Mouse (Mus musculus) gastrocnemius, postnatal 14 days (tissue): ENCODE results near the gene Ncoa4. TPM values are rescaled to one million over a fixed set of nuclear protein-coding genes. Genes with fewer than 3 reads are reported as not detected.
"Not testable (repeated sequence)": the region's sequence is repeated elsewhere in the genome, so short reads cannot be mapped to it uniquely, and the experiment has no call there.

Source experiments
- DNase-seq: peaks from one replicate; pipeline ENCODE4 v3.0.0; 2021; ENCODE audit warnings: mixed read lengths
- intact Hi-C: fragments of 180-260 bp; cut with DNase I; formaldehyde crosslinking; loops from one replicate; pipeline ENCODE4 v1.15.1; 2025; ENCODE audit warnings: low total_unique reads
- long read RNA-seq, 2 experiments: library from polyadenylated mRNA; stranded (forward); transcript quantifications; one replicate each; pipeline ENCODE4 v2.0.0; 2021
- total RNA-seq, 2 experiments: library from RNA; stranded (reverse); gene quantifications; 2 replicates each; pipeline ENCODE4 v1.2.3; 2021

Ncoa4 gene
- total RNA-seq = 10 to 100 TPM; 46.7 to 51.1 TPM
- long read RNA-seq, experiment 1, full-length matches to known transcripts = 40 of 45 reads
- long read RNA-seq, experiment 1, partial matches to known transcripts = 1 of 45 reads
- long read RNA-seq, experiment 1, other reads (novel, unspliced or antisense) = 4 of 45 reads
- long read RNA-seq, experiment 2, full-length matches to known transcripts = 49 of 57 reads
- long read RNA-seq, experiment 2, partial matches to known transcripts = 2 of 57 reads
- long read RNA-seq, experiment 2, other reads (novel, unspliced or antisense) = 6 of 57 reads

DNA sequence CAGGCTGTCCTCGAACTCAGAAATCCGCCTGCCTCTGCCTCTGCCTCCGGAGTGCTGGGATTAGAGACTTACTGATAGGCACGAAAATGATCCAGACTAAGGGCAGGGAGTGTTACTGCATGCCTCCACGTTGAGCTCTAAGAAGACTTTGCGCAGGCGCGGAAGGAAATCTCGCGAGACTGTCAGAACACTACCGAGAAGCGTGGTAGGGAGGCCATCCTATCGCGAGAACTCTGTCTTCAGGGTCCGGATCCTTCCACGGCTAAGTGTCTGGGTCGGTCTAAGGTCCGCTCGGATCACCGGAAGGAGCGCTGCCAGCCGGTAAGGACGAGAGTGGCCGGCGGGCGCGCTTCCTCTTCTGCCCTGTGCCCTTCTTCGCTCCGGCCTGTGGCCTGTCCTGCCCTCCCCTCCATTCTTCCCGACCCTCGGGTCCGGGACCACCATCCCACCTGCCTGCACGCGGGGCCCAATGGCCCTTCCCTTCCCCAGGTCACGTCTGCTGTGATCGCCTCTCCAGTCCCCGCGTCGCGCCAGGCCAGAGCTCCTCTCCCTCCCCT is at the start of gene Ncoa4:
Gene Ncoa4 (plus strand): TSS at position 176 of the 557 bp plus-strand sequence.
- intact Hi-C loops = no loop called here

DNA sequence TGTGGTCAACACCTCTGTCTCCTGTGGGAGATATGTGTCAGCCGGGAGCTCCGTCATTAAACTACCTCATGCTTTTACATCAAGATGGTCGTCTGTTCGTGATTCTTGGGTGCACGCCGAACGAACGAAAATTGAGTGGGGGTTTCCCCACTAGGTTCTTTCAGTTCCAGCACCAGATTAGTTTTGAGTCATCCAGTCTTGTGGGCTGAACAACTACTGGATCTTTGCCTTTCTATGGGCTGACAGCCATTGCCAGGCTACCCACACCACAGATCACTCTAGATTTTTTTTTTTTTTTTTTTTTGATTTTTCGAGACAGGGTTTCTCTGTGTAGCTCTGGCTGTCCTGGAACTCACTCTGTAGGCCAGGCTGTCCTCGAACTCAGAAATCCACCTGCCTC is 47.5 kb upstream of the Ncoa4 start:
- DNase-seq, intact Hi-C loops: not testable (repeated sequence)

More for the DNA sequence above, at the start of gene Ncoa4:
- DNase-seq = peak; percentile 98

DNA sequence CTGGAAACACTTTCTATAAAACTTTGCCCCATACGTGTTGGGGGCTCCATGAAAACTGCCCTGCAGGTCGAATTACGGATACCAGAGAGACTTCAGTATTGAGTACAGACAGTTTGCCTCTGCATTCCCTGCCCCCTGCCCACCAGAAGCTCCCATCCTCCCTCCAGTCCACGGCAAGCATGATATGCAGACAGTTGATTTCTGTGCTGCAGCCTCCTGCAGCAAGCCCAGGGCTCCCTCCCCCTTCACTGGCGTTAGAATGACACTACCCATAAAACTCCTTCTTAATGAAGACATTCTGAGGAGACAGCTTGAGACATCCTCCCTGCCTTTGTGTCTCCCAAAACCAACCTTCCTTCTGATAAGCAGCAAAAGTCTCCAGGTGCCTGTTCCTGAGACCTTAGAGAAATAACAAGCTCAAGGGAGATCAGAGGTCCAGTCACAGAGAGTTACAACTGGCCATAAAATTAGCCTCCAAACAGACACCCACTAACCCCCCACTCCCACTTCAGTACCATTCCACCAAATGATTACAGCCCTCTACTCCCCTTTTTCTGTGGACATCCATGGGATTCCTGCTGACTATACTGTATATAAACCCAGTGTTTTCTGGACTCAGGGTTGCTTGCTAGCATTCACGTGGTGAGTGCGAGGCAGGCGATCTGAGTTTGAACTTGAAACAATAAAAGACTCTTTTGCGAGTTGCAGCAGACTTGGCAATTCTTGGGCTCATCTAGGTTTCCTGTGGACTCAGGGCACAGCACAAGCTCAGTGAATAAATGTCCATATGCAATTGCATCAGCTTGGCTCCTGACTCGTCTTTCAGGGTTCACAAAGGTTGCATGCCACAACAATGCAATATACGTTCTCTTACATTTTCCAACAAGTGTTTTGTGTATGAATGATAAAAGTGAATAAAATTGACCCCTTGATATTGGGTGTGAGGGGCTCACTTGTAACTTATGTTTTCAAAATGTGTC is 38.4 kb upstream of the Ncoa4 start:
- intact Hi-C loops = no loop called here
- no peak for DNase-seq

DNA sequence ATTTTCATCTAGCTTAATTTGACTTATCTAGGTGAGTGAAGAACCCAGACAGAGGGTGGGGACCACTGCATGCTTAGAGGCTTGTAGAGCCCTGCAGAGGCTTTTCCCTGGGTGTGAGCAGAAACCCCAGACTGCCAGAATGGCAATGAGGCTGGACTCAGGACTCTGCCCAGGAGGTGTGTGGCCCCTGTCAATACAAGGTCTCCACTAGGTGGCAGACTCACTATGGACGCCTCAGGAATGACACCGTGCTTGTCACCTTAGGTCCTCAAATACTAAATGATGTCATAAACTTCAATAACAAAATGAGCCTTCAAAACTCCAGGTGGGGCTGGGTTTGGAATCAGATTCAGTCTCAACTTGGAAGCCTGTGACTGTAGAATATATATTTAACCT is 37.7 kb upstream of the Ncoa4 start:
- DNase-seq = peak; percentile 19
- intact Hi-C loops = no loop called here

DNA sequence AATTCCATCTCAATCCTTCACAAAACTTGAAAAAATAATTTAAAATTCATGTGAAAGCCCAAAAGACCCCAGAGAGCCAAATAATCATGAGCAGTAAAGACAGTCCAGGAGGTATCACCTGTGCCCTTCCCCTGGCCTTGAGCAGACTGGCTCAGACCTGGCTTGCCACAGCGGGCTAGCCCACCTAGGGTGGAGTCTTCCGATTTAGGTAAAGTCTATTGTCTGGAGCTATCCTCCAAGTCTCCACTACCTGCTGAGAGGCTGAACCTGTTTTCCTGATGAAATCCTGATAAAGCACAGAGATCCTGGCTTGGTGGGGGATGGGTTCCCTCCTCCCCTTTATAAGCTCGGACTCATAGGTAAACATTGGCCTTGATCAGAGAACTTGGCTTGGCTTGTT is 35.4 kb upstream of the Ncoa4 start:
- DNase-seq = no peak
- intact Hi-C loops = no loop called here

DNA sequence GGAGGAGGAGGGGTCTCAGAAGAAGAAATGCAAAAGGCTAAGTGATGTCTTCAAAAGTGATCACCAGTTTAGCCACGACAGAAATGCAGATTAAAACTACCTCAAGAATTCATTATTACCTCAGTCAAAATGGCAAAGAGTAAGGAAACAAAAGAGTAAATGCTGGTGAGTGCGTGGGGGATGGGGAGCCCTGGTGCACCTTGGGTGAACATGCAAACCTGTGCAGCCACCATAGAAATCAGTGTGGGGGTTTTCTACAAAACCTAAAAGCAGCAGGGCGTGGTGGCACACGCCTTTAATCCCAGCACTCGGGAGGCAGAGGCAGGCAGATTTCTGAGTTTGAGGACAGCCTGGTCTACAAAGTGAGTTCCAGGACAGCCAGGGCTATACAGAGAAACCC is 34.4 kb upstream of the Ncoa4 start:
- DNase-seq, intact Hi-C loops: not testable (repeated sequence)

DNA sequence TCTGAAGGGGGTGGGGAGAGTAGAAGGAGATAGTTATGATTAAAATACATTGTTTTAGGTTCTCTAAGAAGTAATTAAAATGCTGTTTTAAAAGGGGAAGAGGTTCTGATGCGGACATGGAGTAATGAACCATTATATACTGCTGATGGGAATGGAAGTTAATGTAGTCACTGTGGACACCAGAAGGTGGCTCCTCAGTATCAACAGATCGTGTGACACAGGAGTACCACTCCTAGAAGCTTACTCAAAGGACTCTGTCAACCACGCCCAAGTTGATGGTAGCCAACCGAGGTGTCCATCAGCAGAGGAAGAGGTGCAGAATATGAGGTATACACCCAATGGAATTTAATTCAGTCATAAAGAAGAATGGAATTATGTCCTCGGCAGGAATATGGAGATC is 31.3 kb upstream of the Ncoa4 start:
- no peak for DNase-seq
- intact Hi-C loops = no loop called here

DNA sequence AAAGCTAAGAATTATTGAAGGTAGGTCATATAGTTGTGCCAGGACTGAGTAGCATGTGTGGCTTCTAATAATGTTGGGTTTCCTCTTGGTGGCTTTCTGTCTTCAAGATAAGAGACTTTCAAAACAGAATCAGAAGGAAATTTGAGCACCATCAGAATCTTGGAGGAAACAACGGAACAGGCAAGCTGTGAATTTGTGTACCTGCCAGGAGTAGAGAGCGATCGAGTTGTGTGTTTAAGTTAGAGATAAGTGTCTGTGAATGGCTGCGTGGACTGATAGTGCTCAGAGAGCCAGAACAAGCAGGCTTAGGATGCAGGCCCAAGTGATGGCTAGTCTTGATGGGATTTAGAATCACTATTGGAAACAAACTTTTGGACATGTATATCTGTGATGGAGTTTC is 27.8 kb upstream of the Ncoa4 start:
- intact Hi-C loops = no loop called here
- no peak for DNase-seq

DNA sequence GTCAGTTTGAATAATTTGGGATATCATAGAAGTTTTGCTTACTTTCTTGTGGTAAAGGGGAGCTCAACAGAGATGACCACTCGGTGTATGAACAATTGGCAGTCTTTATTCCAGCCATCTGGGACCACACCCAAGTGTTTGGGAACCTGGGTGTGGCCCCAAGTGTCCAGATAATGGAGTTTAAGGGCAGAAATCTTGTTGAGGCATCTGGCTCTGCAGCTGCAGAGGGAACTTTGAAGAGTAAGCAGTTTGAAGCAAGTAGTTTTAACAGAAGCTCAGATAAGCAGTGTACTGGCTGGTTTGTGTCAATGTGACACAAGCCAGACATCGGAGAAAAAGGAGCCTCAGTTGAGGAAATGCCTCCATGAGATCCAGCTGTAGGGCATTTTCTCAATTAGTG is 25.4 kb upstream of the Ncoa4 start:
- intact Hi-C loops = no loop called here
- no peak for DNase-seq

DNA sequence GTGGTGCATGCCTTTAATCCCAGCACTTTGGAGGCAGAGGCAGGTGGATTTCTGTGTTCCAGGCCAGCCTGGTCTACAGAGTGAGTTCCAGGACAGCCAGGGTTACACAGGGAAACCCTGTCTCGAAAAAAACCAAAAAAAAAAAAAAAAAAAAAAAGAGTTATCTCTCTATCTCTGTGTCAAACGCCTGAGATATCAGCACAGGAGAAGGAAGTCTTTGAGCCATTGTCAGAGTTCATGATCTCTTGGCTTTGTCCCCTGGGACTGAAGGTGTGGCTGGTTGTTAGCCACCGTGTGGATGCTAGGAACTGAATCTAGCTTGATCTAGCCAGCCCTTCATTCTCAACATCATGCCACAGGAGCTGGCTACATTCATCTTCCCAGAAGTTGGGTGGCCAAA is 23.2 kb upstream of the Ncoa4 start:
- DNase-seq, intact Hi-C loops: not testable (repeated sequence)

DNA sequence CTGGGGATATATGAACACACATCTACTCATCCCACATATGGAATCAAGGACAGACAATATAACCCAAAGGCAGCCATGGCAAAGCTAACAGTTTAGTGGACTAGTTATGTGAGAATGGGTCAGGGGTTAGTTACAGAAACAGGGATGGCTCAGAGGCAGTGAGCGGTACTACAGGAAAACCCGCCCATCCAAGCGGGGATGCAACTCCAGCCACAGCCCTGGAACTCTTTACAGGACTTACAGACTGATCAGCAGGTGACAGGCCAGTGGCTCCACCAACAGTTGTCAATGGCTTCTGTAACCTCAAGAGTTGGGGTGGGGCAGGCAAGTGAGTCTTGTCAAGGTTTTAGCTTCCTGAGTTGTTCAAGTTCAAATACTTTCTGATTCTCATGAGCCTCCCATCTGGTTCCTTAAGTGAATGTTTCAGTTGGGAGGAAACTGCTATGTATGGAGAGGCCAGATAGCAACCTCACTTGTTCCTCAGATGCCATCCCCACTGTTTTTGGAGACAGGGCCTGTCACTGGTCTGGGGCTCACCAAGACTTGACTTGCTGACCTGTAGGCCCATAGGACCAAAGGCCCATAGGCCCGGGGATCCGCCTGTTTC is 19.2 kb upstream of the Ncoa4 start:
- no peak for DNase-seq
- intact Hi-C loops = no loop called here

DNA sequence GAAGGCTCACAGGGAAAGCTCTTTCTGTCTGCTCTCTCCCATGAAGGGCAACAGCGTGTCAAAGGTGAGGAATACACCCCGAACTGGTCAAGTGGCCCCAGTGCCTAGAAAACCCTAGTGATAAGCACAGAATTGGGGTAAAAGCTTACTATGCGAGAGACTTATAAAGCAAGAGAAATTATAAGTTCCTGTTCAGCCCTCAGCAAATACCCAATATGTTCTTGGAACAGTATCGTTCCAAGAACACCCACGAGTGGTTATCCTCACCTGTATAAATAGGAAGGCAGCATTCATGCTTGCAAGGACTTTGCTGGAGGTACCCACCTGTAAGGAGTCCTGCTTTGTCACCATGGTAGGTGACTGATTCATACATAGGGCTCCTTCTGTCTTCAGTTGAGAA is 17.9 kb upstream of the Ncoa4 start, which contains the start of gene Msmb:
Gene Msmb (plus strand): TSS at position 301 of the 400 bp plus-strand sequence.
- intact Hi-C loops = no loop called here
- no peak for DNase-seq

DNA sequence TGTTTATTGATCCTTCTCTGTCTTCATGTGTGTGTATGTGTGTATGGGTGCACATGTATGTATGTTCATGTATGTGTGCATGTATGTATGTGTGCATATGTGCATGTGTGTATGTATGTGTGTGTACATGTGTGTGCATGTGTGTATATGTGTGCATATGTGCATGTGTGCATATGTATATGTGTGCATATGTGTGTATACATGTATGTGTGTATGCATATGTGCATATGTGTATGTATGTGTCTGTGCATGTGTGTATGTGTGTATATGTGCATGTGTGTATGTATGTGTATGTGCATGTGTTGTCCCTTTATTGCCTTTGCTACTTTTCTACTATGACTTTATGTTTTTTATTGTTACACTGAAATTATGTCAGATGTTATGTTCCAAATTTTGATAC is 14.9 kb upstream of the Ncoa4 start:
- DNase-seq = no peak
- intact Hi-C loops = no loop called here

DNA sequence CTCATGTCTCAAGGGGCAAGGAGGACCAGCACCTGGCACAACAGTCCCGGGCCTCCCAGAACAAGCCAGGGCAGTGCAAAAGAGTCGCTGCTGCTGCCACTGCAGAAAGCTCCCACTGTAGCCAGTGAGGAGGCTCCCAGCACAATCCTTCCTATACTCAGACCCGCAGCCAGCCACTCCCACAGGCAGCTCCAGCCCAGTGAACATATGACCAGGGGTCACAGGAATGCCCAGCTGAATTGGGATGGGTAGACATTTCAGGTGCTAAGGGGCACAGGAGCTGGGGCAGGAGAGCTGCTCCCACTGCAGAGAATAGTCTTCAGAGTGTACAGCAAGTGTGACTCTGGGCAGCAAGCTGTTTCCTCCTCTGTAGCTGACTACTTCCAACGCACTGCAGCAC is 14.3 kb upstream of the Ncoa4 start:
- intact Hi-C loops = no loop called here
- no peak for DNase-seq

DNA sequence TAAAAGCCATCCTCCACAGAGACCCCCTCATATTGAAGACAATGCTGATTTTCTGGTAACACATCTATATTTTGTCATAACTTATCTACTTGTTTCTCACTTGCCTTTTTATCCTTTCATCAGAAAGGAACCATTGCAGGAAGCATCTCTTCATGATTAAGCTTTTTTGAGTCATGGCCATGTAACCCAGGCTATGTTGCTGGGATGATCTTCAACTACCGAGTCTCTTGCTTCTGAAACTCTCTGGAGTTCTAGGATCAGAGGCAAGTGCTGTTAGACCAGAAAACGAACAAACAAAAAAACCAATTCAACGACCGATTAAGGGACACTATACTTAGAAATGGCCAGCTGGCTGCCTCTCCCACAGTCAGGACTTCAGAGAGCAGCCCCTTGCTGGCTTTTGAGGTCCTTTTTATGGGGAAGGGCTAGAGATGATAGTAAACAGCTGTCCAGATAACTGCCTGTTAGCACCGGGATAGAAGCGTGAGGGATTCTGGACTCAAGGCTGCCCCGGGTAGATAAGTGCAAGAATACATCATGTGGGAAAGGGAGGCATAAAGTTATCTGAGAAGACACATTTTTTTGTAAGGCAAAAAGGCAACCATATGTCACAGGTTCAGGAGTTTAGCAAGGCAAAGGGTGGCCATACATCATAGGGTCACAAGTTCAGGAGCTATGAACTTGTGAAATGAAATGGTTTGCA is 13.7 kb upstream of the Ncoa4 start:
- intact Hi-C loops = no loop called here
- no peak for DNase-seq

DNA sequence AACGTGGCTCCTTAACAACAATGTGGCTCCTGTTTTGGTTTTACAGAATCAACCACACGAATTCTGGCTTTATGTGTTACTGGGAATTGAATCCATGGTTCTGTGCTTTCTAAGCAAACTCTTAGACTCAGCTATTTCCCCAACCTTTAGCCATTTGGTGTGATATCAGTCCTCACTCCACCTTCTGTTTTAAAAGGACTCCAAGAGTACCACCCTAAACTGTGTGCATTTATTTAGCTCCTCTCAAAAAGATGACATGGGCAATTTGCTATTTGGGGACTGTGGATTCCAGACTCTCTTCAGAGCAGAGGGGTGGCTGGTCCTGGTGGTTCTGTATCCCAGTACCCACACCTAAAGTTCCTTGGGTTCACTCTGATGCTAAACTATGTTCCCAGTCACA is 13.1 kb upstream of the Ncoa4 start:
- intact Hi-C loops = no loop called here

DNA sequence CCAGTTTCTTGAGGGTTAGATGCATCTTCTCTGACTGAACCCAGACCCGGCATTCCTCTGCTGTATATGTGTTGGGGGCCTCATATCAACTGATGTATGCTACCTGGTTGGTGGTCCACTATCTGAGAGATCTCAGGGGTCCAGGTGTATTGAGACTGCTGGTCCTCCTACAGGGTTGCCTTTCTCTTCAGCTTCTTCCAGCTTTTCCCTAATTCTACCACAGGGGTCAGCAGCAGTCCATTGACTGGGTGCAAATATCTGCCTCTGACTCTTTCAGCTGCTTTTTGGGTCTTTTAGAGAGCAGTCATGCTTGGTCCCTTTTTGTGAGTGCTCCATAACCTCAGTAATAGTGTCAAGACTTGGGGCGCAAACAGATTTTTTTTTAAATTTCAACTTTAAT is 8.8 kb upstream of the Ncoa4 start:
- no peak for DNase-seq
- intact Hi-C loops = no loop called here

More for the DNA sequence above, 13.1 kb upstream of the Ncoa4 start:
- no peak for DNase-seq

DNA sequence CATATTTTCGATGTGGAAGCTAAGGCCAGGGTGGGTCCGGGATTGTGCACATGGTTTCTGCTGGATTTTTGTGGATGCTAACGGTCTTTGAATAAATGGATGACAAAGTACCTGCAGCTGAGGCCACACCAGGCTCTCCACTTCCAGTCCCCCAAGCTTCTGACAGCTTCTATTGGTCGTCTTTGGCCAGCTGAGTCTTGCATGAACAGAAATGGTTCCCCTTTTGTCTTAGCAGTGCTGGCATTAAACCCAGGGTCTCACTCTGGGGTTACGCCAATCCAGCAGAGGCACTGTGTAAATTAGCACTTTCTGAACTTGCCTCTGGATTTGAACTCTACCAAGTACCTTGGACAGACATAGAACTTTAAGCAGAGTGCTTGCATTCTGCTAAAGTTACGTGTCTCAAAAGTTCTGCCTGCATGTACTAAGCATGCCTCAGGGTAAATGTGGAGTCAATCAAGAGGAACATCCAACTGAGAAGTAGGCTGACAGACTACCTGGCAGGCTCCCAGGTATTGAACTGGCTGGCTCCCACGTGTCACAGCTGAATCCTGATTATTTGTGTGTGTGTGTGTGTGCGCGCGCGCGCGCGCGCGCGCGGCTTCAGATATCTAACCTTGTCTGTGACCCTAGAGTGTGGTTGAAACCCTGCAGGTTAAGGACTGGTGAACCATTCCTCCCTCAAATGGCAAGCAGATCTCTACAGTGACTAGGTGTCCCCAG is 7.3 kb upstream of the Ncoa4 start:
- intact Hi-C loops = no loop called here
- DNase-seq = no peak

DNA sequence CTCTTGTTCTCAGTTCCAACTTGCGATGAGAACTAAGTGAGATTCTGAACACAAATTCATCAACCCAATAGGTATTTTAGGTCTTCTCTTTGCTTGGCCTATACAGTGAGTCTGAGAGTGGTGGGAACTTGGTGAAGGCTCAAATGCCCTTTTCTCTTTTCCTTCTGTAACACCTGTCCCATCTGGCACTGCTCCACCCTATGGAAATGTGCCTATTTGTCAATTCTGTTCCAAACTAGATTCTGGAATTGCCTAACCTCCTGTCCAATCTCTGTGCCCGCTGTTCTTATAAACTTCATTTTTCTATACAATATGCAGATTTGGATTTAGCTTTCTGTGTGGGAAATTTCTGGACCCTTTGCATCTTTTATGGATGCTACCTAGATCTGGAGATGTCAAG is 6.5 kb upstream of the Ncoa4 start:
- intact Hi-C loops = no loop called here
- no peak for DNase-seq
